Mouse (Mus musculus): ENCODE measurements around the gene Slc25a26. TPM values are rescaled to one million over a fixed set of nuclear protein-coding genes. Genes with fewer than 3 reads are reported as not detected.
A peak's percentile ranks its signal among the peaks of the same experiment; 100 is the strongest.

Gene Slc25a26
- total RNA-seq (2017): 1.6 to 4.7 TPM (median 4.1 TPM) in 3 replicates

- ATAC-seq (replicated peaks; ENCODE audit: insufficient number of reproducible peaks, low FRiP score, low TSS enrichment, poor library complexity, severe bottlenecking): peak; percentile 93
These were observed at the start of gene Slc25a26 for GRCm38 (mm10) chr6:94499897-94500623. Gene Slc25a26, plus strand, starts transcription at chr6:94500331.

GRCm38 (mm10) chr6:94464037-94464891, 35.9 kb upstream of the Slc25a26 start:
- no peak for ATAC-seq (replicated peaks; ENCODE audit: insufficient number of reproducible peaks, low FRiP score, low TSS enrichment, poor library complexity, severe bottlenecking)

GRCm38 (mm10) chr6:94466508-94467205, 33.5 kb upstream of the Slc25a26 start:
- ATAC-seq (replicated peaks; ENCODE audit: insufficient number of reproducible peaks, low FRiP score, low TSS enrichment, poor library complexity, severe bottlenecking): no peak

- no peak for ATAC-seq (replicated peaks; ENCODE audit: insufficient number of reproducible peaks, low FRiP score, low TSS enrichment, poor library complexity, severe bottlenecking)
These were observed 7.4 kb upstream of the Slc25a26 start for GRCm38 (mm10) chr6:94492739-94493138.

GRCm38 (mm10) chr6:94503963-94504362, 3.8 kb downstream of the Slc25a26 start:
- ATAC-seq (replicated peaks; ENCODE audit: insufficient number of reproducible peaks, low FRiP score, low TSS enrichment, poor library complexity, severe bottlenecking): no peak

- no peak for ATAC-seq (replicated peaks; ENCODE audit: insufficient number of reproducible peaks, low FRiP score, low TSS enrichment, poor library complexity, severe bottlenecking)
These were observed 7.8 kb downstream of the Slc25a26 start for GRCm38 (mm10) chr6:94507921-94508320.

GRCm38 (mm10) chr6:94508807-94509206, 8.7 kb downstream of the Slc25a26 start:
- no peak for ATAC-seq (replicated peaks; ENCODE audit: insufficient number of reproducible peaks, low FRiP score, low TSS enrichment, poor library complexity, severe bottlenecking)

- ATAC-seq (replicated peaks; ENCODE audit: insufficient number of reproducible peaks, low FRiP score, low TSS enrichment, poor library complexity, severe bottlenecking): no peak
These were observed 9.1 kb downstream of the Slc25a26 start for GRCm38 (mm10) chr6:94509220-94509619.

- ATAC-seq (replicated peaks; ENCODE audit: insufficient number of reproducible peaks, low FRiP score, low TSS enrichment, poor library complexity, severe bottlenecking): 0 out of 2 replicates have a peak, but pooled peaks have one; percentile 41
These were observed 18.0 kb downstream of the Slc25a26 start for GRCm38 (mm10) chr6:94518171-94518570.

- no peak for ATAC-seq (replicated peaks; ENCODE audit: insufficient number of reproducible peaks, low FRiP score, low TSS enrichment, poor library complexity, severe bottlenecking)
These were observed 24.2 kb downstream of the Slc25a26 start for GRCm38 (mm10) chr6:94524335-94524734.

- ATAC-seq (replicated peaks; ENCODE audit: insufficient number of reproducible peaks, low FRiP score, low TSS enrichment, poor library complexity, severe bottlenecking): no peak
These were observed 30.6 kb downstream of the Slc25a26 start for GRCm38 (mm10) chr6:94530756-94531155.

- ATAC-seq (replicated peaks; ENCODE audit: insufficient number of reproducible peaks, low FRiP score, low TSS enrichment, poor library complexity, severe bottlenecking): no peak
These were observed 32.0 kb downstream of the Slc25a26 start for GRCm38 (mm10) chr6:94532086-94532485.

- ATAC-seq (replicated peaks; ENCODE audit: insufficient number of reproducible peaks, low FRiP score, low TSS enrichment, poor library complexity, severe bottlenecking): no peak
These were observed 36.3 kb downstream of the Slc25a26 start for GRCm38 (mm10) chr6:94536478-94536877.

- ATAC-seq (replicated peaks; ENCODE audit: insufficient number of reproducible peaks, low FRiP score, low TSS enrichment, poor library complexity, severe bottlenecking): no peak
These were observed 37.5 kb downstream of the Slc25a26 start for GRCm38 (mm10) chr6:94537652-94538051.

- no peak for ATAC-seq (replicated peaks; ENCODE audit: insufficient number of reproducible peaks, low FRiP score, low TSS enrichment, poor library complexity, severe bottlenecking)
These were observed 40.0 kb downstream of the Slc25a26 start for GRCm38 (mm10) chr6:94540090-94540489.

- no peak for ATAC-seq (replicated peaks; ENCODE audit: insufficient number of reproducible peaks, low FRiP score, low TSS enrichment, poor library complexity, severe bottlenecking)
These were observed 40.5 kb downstream of the Slc25a26 start for GRCm38 (mm10) chr6:94540615-94541014.

- ATAC-seq (replicated peaks; ENCODE audit: insufficient number of reproducible peaks, low FRiP score, low TSS enrichment, poor library complexity, severe bottlenecking): no peak
These were observed 41.0 kb downstream of the Slc25a26 start for GRCm38 (mm10) chr6:94541133-94541532.

GRCm38 (mm10) chr6:94541854-94542253, 41.7 kb downstream of the Slc25a26 start:
- no peak for ATAC-seq (replicated peaks; ENCODE audit: insufficient number of reproducible peaks, low FRiP score, low TSS enrichment, poor library complexity, severe bottlenecking)

Data from monocyte, adult 5-6 weeks (primary cell).